Mouse (Mus musculus) heart, postnatal 0 days (tissue): Measurements from ENCODE around the gene Adgrd1.

Source experiments
- CTCF ChIP-seq: IDR thresholded peaks from 2 replicates; pipeline ENCODE4 v1.5.1; 2016; ENCODE audit warnings: antibody characterized with exemption, control low read depth, low read depth
- EP300 ChIP-seq: IDR thresholded peaks from 2 replicates; pipeline ENCODE4 v1.6.1; 2016; ENCODE audit warnings: antibody characterized with exemption, low read depth

DNA sequence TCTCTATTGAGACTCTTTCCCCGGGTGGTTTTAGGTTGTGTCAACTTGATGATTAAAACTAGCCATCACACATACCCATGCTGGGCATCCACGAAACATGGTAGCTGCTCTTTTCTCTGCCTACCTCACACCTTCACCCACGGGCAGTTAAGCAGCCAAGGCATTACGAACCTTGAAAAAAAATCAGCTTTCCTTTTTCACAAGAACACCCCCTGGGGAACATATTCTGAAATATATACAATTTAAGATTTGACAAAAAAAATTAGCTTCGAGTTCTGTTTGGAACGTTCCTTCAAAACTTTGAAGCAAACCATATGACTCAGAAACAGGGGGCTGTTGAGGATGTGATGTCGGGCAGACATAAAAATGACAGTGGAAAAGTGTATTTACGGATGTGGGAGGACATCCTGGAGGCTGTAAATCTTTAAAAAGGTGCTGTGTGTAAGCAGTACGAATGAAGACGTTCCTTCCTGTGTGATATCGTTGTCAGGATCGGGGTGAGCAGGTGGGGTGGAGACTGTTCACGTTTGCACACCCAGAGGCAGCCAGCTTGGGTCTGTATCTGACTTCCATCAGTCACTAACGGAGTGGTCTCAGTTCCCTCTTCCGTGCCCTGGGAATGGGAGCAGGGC is 25.2 kb downstream of the Adgrd1 start:
- TF ChIP-seq CTCF, result no peak
- no peak for TF ChIP-seq EP300
